Mouse (Mus musculus) ovary, adult 10 weeks (tissue): Measurements from ENCODE around the gene 1190007I07Rik. TPM values are rescaled to one million over a fixed set of nuclear protein-coding genes. Genes with fewer than 3 reads are reported as not detected.

Experiments
- polyA plus RNA-seq: library from polyadenylated mRNA; stranded (reverse); fragments of 350-450 nt; fragmentation: Illumina TruSeq; extraction: RNeasy Lipid Tissue Mini Kit (QIAGEN cat#74804); gene quantifications from one replicate; pipeline ENCODE4 v1.2.3, GENCODE M21; 2014

The 1190007I07Rik gene
- 13.5 TPM for polyA plus RNA-seq

DNA sequence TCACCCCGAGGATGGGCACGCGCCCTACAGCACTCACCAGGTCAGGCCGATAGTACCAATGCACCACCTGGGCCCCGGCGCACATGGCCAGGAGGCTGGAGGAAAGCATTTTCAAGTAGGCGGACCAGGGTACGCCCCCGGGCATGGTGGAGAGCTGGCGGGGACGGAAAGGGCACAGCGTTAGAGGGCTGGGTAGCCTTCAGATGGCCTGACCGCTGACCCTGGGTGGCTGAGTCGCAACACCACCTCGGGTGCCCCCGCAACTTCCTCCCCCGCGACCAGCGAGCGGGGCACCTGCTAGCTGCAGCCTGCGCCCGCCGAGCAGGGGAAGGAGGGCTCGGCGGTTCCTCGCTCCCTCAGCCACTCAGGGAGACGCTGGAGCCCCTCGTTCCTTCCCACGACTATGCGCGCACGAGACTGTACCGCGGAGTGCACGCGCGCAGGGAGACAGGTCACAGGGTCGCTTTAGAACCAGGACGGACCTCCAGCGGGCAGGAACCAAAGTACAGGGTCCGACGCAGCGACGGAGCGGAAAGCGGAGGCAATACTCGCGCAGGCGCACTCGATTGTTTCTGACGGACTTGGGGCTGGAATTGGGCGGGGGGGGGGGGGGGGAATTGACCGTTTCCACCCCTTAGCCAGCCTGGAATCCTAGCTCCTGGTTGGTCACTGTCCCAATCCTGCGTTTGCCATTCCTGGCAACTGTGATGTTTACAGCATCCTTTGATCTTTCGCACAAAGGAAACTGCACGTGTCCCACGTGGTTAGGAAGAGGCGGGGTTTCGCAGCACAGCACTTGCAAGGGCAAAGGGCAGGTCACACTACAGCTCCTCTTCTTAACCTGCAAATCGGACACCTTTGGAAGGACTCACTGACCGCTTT lies at the start of gene 1190007I07Rik:
Gene 1190007I07Rik (minus strand): TSS at position 558 of the 882 bp plus-strand sequence.

DNA sequence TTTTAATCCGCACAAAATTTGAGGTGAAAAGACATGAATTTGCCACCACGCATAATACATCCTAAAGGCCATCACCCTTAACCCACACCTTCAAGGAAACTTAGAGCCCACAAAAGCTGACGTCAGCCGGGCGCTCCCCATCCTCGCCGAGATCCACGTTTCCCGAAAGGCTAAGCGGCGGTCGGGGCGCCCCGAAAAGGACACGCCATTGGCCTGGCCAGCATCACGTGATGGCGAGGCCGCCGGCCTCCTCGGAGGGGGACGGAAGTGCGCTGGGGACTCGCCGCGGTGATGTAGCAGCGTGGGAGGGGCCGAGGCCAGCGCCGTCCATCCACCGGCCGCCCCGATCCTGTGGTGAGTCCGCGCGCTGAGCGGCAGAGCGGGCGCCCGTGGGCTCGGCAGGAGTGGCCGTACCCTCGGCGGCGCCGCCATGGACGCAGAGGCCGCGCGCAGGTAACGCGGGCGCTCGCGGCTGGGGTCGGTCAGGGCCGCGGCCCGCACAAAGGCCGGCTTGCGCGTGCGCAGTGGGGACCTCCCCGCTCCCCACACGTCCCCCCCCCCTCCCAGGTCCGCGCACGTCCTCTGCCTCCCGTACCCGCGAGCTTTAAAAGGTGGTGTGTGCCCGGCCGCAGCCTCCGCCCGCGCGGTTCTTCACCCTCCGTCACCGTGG lies 6.7 kb upstream of the 1190007I07Rik start, which contains the start of gene Tdg:
Gene Tdg (plus strand): TSS at position 243 of the 670 bp plus-strand sequence.

Other genes with a start within 250 kb of the 1190007I07Rik start
- gene Gm1553, start 130.6 kb downstream of the 1190007I07Rik start, polyA plus RNA-seq: not detected
- gene Tdg, start 6.6 kb upstream of the 1190007I07Rik start, polyA plus RNA-seq: 49.3 TPM
- 3.5 TPM for gene Glt8d2, start 67.4 kb upstream of the 1190007I07Rik start, polyA plus RNA-seq
- 82.6 TPM for gene Hcfc2, start 72.9 kb upstream of the 1190007I07Rik start, polyA plus RNA-seq
- gene Nfyb, start 140.9 kb upstream of the 1190007I07Rik start, polyA plus RNA-seq: 54.2 TPM
- gene Txnrd1, start 210.7 kb upstream of the 1190007I07Rik start, polyA plus RNA-seq: 68.4 TPM
- gene Eid3, start 243.4 kb upstream of the 1190007I07Rik start, polyA plus RNA-seq: not detected